Comparison of ENCODE assay signal across 8 mouse cellular contexts in the genomic region with DNA sequence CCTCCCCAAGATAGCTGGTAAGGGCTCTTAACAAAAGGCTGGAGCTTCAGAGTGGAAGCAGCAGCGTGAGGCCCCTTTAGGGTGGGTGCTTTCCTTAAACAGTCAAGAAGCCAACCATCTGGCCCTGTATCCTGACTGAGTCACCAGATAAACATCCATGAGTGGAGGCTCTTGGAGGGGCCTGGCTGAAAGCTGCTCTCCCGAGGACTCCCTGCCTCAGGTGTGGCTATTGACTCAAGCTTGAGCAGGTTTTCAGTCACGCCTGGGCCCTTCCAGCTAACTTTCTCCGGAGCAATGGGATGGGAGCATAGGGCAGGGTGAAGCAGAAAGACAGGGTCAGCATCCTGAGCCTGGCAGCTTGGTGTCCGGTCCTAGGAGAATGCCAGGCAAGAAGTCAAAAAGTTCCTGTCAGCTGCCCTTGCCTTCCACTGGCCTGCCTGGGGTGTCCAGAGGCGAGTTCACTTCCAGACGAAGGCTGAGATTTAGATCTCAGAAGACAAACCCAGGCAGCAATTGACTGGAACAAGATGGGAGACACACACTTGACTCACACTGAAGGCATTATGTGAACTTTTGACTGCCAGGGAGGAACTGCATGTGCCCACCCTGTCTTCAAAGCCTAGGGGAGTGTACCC. TPM values are rescaled to one million over a fixed set of nuclear protein-coding genes. Genes with fewer than 3 reads are reported as not detected.
DNase-seq lines count a peak whose midpoint lies in the region; ATAC-seq and TF ChIP-seq lines count a peak whose summit lies in the region.

No protein-coding gene starts in this region.

- TF ChIP-seq CTCF in left cerebral cortex, adult 2 months (IDR thresholded peaks at IDR 0.05) = no peak

- H3K27ac ChIP-seq in left cerebral cortex, adult 2 months = peak overlapping the region; percentile 33; the same call in 1 of the 2 replicates
- peak overlapping the region; percentile 46; the same call in 1 of the 2 replicates for H3K27ac ChIP-seq in liver, embryonic 11.5 days (ENCODE audit: low read depth, low read length)
- H3K27ac ChIP-seq in stomach, embryonic 16.5 days (ENCODE audit: low read length) = peak overlapping the region; percentile 96

- H3K4me3 ChIP-seq in left cerebral cortex, adult 2 months = no peak overlapping the region
- no peak overlapping the region for H3K4me3 ChIP-seq in liver, embryonic 11.5 days (ENCODE audit: low read depth, low read length)
- H3K4me3 ChIP-seq in stomach, embryonic 16.5 days (replicated peaks; ENCODE audit: low read length) = no peak overlapping the region

- ATAC-seq in liver, embryonic 11.5 days (replicated peaks; ENCODE audit: low FRiP score) = peak; percentile 86
- ATAC-seq in stomach, embryonic 16.5 days (ENCODE audit: insufficient read depth, low FRiP score) = peak; percentile 92

- H3K4me1 ChIP-seq in liver, embryonic 11.5 days (replicated peaks; ENCODE audit: control insufficient read depth, insufficient read depth, low read length) = peaks cover 46% of the 10 kb centered on the region
- peaks cover 53% of the 10 kb centered on the region for H3K4me1 ChIP-seq in stomach, embryonic 16.5 days (ENCODE audit: control insufficient read depth, insufficient read depth, low read length)

- intact Hi-C loops in left cerebral cortex, adult 2 months (cut with DNase I) = no loop called here

- H3K9me3 ChIP-seq in liver, embryonic 11.5 days (ENCODE audit: control insufficient read depth, low read length) = no peaks in the 10 kb centered on the region
- H3K9me3 ChIP-seq in stomach, embryonic 16.5 days (replicated peaks; ENCODE audit: control insufficient read depth, low read length) = no peaks in the 10 kb centered on the region

- peak overlapping the region; percentile 31; the same call in 1 of the 2 replicates for H3K4me2 ChIP-seq in liver, embryonic 11.5 days
- H3K4me2 ChIP-seq in stomach, embryonic 16.5 days (ENCODE audit: low read depth, low read length) = peak overlapping the region; percentile 17

- 0 out of 2 replicates have a peak overlapping the region, but pooled peaks have one; percentile 9 for H3K9ac ChIP-seq in liver, embryonic 11.5 days (ENCODE audit: low read depth, low read length)
- peak overlapping the region; percentile 63 for H3K9ac ChIP-seq in stomach, embryonic 16.5 days (ENCODE audit: low read length)

- H3K36me3 ChIP-seq in liver, embryonic 11.5 days (ENCODE audit: control insufficient read depth, insufficient read depth, low read length) = no peaks in the 10 kb centered on the region; the same call in 1 of the 2 replicates
- H3K36me3 ChIP-seq in stomach, embryonic 16.5 days (ENCODE audit: control insufficient read depth, insufficient read depth, low read length) = no peaks in the 10 kb centered on the region

- 45% methylated on average over 7 of the region's 7 CpGs for WGBS in liver, embryonic 11.5 days
- WGBS in stomach, embryonic 16.5 days = 26% methylated on average over 7 of the region's 7 CpGs

- DNase-seq in adrenal gland, adult 2 months = peak; percentile 12
- no peak for DNase-seq in adrenal gland, postnatal 14 days
- DNase-seq in left cerebral cortex, adult 2 months (ENCODE audit: extremely low spot score in 1 of 2, low spot score in 2 of 2) = no peak
- DNase-seq in left cerebral cortex, adult 8-10 months (ENCODE audit: low spot score in 2 of 2) = no peak
- DNase-seq in liver, embryonic 11.5 days (ENCODE audit: low spot score) = no peak
- DNase-seq in right cerebral cortex, postnatal 10 days (ENCODE audit: low spot score in 2 of 2) = no peak
- no peak for DNase-seq in adrenal gland, postnatal 10 days

- no peaks in the 10 kb centered on the region for H3K27me3 ChIP-seq in liver, embryonic 11.5 days (replicated peaks; ENCODE audit: control insufficient read depth, insufficient read depth, low read length)
- H3K27me3 ChIP-seq in stomach, embryonic 16.5 days (ENCODE audit: control insufficient read depth, insufficient read depth, low read length) = no peaks in the 10 kb centered on the region

RNA-seq across cellular contexts. Expression of a gene that starts 30.4 kb away (rescaled TPM):
- total RNA-seq in adrenal gland, adult 2 months (2021) = 10 to 100 TPM; 29.8 to 37.6 TPM
- polyA plus RNA-seq in adrenal gland, adult 2 months (2012; rRNA removed) = 17.7 and 19.6 TPM in 2 replicates
- 28.2 and 49.7 TPM in 2 replicates for total RNA-seq in adrenal gland, postnatal 14 days (2021)
- total RNA-seq in left cerebral cortex, adult 2 months (2021) = 100 to 1,000 TPM in 1 of 2 experiments, 10 to 100 TPM in 1; 67.1 to 111 TPM
- 10 to 100 TPM; 39.4 to 46.7 (median 43.6) TPM for total RNA-seq in left cerebral cortex, adult 8-10 months (2022)
- polyA plus RNA-seq in liver, embryonic 11.5 days (2014; fragmentation: Nextera tagmentation; extraction: Ambion mirVana) = 8.3 and 8.9 TPM in 2 replicates
- 3.3 and 3.4 TPM in 2 replicates for polyA plus RNA-seq in stomach, embryonic 16.5 days (2015; fragmentation: Nextera tagmentation; extraction: Ambion mirVana)
- total RNA-seq in adrenal gland, postnatal 10 days (2021) = 10 to 100 TPM; 33.4 to 80.8 TPM

Comparison
In these comparisons a context has a peak if more than half of its experiments do, and no peak if none do; other contexts are left out.
1. H3K27ac ChIP-seq: peak in every context shown above with its lines; median percentile 96 in stomach, embryonic 16.5 days; 46 in liver, embryonic 11.5 days; 33 in left cerebral cortex, adult 2 months.